Mouse (Mus musculus) T-helper 1 cell (primary cell): ENCODE measurements around the gene Gm21732.
"Not testable (repeated sequence)": the region's sequence is repeated elsewhere in the genome, so short reads cannot be mapped to it uniquely, and the experiment has no call there.

Experiments
- in situ Hi-C: fragments of 300-600 bp; cut with MboI, MseI; formaldehyde crosslinking; loops from one replicate; pipeline ENCODE4 v1.15.1; 2025; ENCODE audit warnings: high pct_unique_total_duplicates

The Gm21732 gene

DNA sequence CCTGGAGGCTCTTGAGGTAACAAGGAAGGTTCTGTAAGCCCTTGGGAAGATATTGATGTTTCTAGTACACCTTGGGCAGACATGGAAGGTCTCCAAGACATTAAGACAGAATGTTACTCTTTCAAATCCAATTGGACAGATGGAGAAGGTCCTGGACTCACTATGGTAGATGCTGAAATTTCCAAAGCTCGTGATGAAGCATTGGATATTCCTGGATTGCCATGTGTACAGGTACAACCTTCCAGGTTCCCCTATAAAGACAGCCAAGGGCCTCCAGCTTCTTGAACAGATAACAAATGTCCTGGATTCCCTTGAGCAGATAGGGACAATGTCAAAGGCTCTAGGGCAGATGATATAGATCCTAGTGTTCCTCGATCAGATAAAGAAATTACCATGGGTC is at the start of gene Gm21732:
Gm21732 (minus strand) TSS at position 101 of the 400 bp plus-strand sequence.
- in situ Hi-C loops = not testable (repeated sequence)
